Mouse (Mus musculus): ENCODE measurements around the gene Gm17617.

DNA sequence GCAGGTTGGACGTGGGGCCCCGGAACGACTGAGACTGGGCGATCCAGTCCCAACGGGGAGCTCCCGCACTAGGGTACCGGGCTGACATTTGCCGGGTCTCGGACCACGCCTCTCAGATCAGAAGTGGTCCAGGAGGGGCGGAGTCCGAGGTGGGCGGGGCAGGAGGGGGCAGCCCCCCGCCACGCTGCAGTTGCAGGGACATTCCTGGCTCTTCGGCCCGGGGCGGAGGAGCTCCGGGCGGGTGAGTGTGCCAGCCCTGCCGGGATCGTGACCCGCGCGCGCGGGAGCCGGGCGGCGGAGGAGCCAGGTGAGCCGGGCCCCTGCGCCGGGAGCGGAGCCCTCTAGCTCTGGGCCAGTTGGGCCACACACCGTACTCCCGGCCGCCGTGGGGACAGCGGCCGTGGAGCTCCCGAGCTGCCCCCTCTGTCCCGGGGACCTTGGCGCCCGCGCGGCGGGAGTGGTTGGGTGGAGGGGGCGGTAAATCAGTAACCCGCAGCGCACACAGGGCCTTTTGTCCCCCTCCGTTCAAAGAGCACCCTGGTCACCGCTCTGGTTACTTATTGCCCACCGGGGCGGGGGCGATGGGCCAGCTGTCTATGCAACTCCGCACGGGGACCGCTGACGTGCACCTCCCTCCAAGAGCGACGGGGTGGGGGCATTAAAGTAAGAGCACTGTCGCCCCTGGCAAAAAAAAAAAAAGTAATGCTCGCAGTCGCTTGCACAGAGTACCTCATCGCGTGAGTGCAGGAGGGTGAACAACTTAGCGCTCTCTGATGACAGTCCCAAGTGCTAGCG lies 19.5 kb upstream of the Gm17617 start, which contains the start of gene Fgfr4:
- no peak for TF ChIP-seq CTCF (IDR thresholded peaks at IDR 0.05; ENCODE audit: borderline replicate concordance, insufficient read depth, low read length)
- no peak for TF ChIP-seq POLR2A (IDR thresholded peaks at IDR 0.05; ENCODE audit: low read depth, low read length)
